Mouse (Mus musculus): Measurements from ENCODE around the gene Ehhadh.
"Not testable (repeated sequence)": the region's sequence is repeated elsewhere in the genome, so short reads cannot be mapped to it uniquely, and the experiment has no call there.

Gene Ehhadh

GRCm38 (mm10) chr16:21794697-21795045 lies 7.1 kb upstream of the Ehhadh start:
- in situ Hi-C loops (cut with MboI, MseI), result no loop called here

- in situ Hi-C loops (cut with MboI, MseI), result no loop called here
These were observed 6.5 kb upstream of the Ehhadh start, which contains the start of gene Map3k13 for GRCm38 (mm10) chr16:21793875-21794696. TSS of gene Map3k13 (plus strand) at chr16:21794346.

DNA sequence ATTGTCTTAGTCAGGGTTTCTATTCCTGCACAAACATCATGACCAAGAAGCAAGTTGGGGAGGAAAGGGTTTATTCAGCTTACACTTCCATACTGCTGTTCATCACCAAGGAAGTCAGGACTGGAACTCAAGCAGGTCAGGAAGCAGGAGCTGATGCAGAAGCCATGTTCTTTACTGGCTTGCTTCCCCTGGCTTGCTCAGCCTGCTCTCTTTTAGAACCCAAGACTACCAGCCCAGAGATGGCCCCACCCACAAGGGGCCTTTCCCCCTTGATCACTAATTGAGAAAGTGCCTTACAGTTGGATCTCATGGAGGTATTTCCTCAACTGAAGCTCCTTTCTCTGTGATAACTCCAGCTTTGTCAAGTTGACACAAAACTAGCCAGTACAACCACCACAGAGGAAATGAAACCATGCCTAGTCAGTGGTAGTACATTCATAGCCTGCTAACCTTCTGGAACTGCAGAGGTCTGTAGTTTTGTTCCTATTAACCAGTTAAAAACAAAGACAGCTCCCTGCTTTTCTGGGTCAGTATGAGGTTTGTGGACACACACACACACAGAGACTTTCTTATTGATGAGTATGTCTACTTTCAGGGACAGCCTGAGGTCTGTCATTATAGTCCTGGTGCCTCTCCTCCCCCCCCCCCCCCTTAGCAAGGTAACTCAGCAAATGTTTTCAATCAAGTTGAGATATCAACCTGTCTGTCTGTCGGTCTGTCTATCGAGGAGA lies 5.6 kb upstream of the Ehhadh start:
- in situ Hi-C loops (cut with MboI, MseI), result not testable (repeated sequence)

DNA sequence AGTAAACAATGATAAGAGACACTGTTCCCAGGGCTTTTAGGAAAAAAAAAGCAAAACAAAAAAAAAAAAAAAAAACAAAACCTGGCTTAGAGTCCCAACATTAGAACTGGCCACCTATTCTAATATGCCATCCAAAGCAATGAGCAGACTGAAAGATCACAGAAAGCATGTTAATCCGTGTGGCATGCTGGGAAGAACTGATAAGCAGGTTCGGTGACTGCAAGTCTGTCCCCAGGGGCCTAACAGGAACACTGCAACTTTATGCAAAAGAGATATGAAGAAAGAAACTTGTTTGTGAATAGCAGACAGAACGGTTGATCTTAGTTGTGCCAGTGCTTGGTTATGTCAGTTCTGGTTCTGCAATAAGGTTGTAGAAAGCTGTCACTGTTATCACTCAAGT lies 4.2 kb upstream of the Ehhadh start:
- in situ Hi-C loops (cut with MboI, MseI), result no loop called here

GRCm38 (mm10) chr16:21790469-21790868 lies 2.9 kb upstream of the Ehhadh start:
- in situ Hi-C loops (cut with MboI, MseI), result no loop called here

DNA sequence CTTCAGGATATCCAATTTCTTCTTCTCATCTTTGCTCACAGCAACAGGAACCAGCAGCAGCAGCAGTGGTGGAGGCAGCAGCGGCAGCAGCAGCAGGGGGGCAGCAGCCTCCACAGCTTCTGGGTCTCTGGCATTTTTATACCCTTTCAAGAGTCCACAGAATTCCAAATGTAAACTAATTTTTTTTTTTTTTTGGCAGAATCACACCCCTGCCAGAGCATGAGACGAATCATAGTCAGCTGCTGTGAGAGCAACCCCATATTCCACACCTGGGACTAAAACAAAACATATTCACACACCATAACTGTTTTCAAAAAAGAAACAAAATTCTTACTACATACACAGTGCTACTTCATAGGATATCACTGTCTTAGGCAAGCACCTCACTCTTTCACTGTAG lies 1.6 kb upstream of the Ehhadh start:
- in situ Hi-C loops (cut with MboI, MseI), result no loop called here

GRCm38 (mm10) chr16:21788581-21788980 lies 974 bp upstream of the Ehhadh start:
- in situ Hi-C loops (cut with MboI, MseI), result no loop called here

DNA sequence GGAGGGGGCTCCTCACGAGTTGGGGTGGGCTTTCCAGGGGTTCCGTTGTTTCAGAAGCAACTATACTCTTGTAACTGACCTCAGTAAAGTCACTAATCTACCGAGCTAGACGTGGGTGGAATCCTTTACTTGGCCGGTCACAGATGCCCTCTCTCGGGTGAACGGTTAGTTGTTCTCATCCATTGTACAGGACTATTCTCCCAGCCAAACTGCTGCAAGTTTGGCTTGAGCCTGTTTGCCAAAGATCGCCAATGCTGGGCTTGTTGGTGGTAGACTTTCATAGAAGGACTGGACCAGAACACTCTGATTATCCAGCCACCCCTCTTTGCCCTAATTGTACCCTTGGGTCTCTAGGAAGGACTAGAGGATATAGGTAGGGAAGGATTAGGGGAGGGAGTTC lies 1.3 kb downstream of the Ehhadh start:
- in situ Hi-C loops (cut with MboI, MseI), result no loop called here

GRCm38 (mm10) chr16:21785000-21785399 lies 2.6 kb downstream of the Ehhadh start:
- in situ Hi-C loops (cut with MboI, MseI), result no loop called here

- in situ Hi-C loops (cut with MboI, MseI), result no loop called here
These were observed 4.8 kb downstream of the Ehhadh start for GRCm38 (mm10) chr16:21782807-21783206.

GRCm38 (mm10) chr16:21781895-21782294 lies 5.7 kb downstream of the Ehhadh start:
- in situ Hi-C loops (cut with MboI, MseI), result no loop called here

GRCm38 (mm10) chr16:21781277-21781676 lies 6.3 kb downstream of the Ehhadh start:
- in situ Hi-C loops (cut with MboI, MseI), result no loop called here

DNA sequence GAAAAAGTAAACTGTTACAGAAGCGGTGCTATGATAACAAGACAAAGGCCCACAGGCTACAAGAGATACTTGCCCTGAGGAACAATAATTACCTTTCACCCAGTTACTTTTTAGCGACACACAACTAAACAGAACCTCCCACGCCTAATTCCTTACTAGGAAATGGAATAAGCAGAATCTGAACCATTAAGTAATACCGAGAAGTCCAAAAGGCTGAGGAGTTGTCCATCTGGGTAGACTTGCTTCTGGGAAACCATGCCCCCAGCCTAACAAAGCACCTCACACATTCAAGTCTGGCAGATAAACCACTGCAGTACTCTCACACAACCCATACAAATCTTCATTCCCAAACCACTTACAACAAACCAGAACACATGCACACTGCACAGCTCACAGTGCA lies 8.5 kb downstream of the Ehhadh start:
- in situ Hi-C loops (cut with MboI, MseI), result no loop called here

GRCm38 (mm10) chr16:21778293-21778866 lies 9.2 kb downstream of the Ehhadh start:
- in situ Hi-C loops (cut with MboI, MseI), result no loop called here

GRCm38 (mm10) chr16:21774725-21775124 lies 12.9 kb downstream of the Ehhadh start:
- in situ Hi-C loops (cut with MboI, MseI), result no loop called here

GRCm38 (mm10) chr16:21769667-21770066 lies 17.9 kb downstream of the Ehhadh start:
- in situ Hi-C loops (cut with MboI, MseI), result no loop called here

DNA sequence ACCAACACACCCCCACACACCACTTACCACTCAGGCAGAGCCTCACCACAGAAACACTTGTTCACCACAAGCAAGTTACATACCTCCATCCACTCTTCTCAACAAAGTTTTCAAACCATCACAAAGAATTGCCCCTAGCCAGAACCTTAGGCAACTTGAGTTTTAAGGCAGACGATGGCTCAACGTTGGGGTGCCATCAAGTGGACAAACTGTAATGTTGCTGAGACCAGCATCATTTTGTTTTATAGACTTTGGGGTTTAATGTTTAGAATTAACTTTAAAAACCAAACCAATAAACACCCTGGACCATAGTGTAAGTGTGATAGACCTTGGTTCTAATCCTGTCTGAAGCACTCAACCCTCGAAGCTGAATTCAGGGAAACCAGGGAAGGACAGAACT lies 19.4 kb downstream of the Ehhadh start:
- in situ Hi-C loops (cut with MboI, MseI), result no loop called here

GRCm38 (mm10) chr16:21758447-21758846 lies 29.2 kb downstream of the Ehhadh start:
- in situ Hi-C loops (cut with MboI, MseI), result no loop called here

- in situ Hi-C loops (cut with MboI, MseI), result no loop called here
These were observed 44.2 kb downstream of the Ehhadh start for GRCm38 (mm10) chr16:21743401-21743800.

DNA sequence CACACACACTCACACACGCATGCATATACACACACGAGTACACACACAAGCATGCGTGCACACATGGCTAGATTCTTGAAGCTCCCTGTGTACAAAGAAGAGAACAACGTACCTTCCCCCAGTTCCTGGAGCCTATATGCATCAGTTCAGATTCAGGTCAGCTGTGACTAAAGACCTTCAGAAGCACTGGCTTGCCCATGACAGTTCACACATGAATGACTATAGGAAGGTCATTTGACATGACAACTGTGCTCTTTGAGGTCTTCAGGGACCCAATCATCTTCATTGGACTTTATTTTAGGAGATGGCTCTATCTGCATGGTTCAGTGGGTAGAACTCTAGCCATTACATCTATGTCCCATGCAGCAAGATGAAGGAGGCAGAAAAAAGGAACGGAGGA lies 44.7 kb downstream of the Ehhadh start:
- in situ Hi-C loops (cut with MboI, MseI), result no loop called here

- in situ Hi-C loops (cut with MboI, MseI), result no loop called here
These were observed 45.3 kb downstream of the Ehhadh start for GRCm38 (mm10) chr16:21742191-21742870.

DNA sequence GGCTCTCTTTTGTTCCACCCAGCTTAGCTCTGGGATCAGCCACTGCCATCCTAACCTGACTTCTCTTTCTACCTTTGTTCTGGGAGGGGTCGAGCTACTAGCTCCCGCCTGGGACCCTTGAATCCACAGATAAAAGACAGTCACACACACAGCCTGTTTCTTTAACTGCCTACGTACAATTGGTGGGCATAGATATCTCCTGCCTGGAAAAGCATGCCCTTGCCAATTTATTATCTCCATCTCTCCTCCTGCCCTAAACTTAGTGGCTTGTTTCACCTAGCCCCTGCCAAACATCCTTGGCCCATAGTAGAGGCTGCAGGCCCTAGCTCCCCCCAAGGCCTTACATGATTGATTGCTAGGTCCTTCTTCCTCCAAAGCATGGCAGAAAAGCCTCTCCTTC lies 46.1 kb downstream of the Ehhadh start:
- in situ Hi-C loops (cut with MboI, MseI), result no loop called here

Data from T-helper 1 cell (primary cell).